Mouse (Mus musculus) heart, embryonic 14.5 days (tissue): ENCODE measurements around the gene Tmem52b. TPM values are rescaled to one million over a fixed set of nuclear protein-coding genes. Genes with fewer than 3 reads are reported as not detected.

Source experiments
- ATAC-seq: fragments of 200-750 bp; cut with Nextera tagmentation; 2 replicates; pipeline ENCODE4 v1.8.0; 2017; ENCODE audit warnings: low read depth, moderate TSS enrichment; ENCODE audit not compliant: insufficient number of reproducible peaks, insufficient read depth, low FRiP score
- H3K27ac ChIP-seq, 2 experiments: fragments of 200-500 bp in 1 of 2; fragments of 300-500 bp in 1 of 2; sonication (generic) in 1 of 2; replicated peaks in 1 of 2; 2 replicates each; pipeline ENCODE4 v1.5.1; 2012 to 2014; ENCODE audit warnings: low read depth in 2 of 2, low read length in 2 of 2, control low read depth in 1 of 2, mild to moderate bottlenecking in 1 of 2, mixed read lengths in 1 of 2; ENCODE audit not compliant: control insufficient read depth in 1 of 2, insufficient read depth in 1 of 2
- H3K27me3 ChIP-seq: fragments of 300-500 bp; sonication (generic); 2 replicates; pipeline ENCODE4 v1.6.1; 2014; ENCODE audit warnings: mild to moderate bottlenecking, low read length, control low read depth; ENCODE audit not compliant: control insufficient read depth, insufficient read depth
- H3K36me3 ChIP-seq: fragments of 300-500 bp; sonication (generic); 2 replicates; pipeline ENCODE4 v1.6.1; 2014; ENCODE audit warnings: mild to moderate bottlenecking, control low read depth, low read length, mixed read lengths; ENCODE audit not compliant: control insufficient read depth, insufficient read depth
- H3K4me1 ChIP-seq, 2 experiments: fragments of 200-500 bp in 1 of 2; fragments of 300-500 bp in 1 of 2; sonication (generic) in 1 of 2; 2 replicates each; pipeline ENCODE4 v1.6.1; 2012 to 2014; ENCODE audit warnings: low read length in 2 of 2, control low read depth in 1 of 2, mixed read lengths in 1 of 2; ENCODE audit not compliant: control insufficient read depth in 2 of 2, insufficient read depth in 2 of 2
- H3K4me2 ChIP-seq: fragments of 300-500 bp; sonication (generic); 2 replicates; pipeline ENCODE4 v1.6.1; 2014; ENCODE audit warnings: mild to moderate bottlenecking, low read length
- H3K4me3 ChIP-seq, 2 experiments: fragments of 200-500 bp in 1 of 2; fragments of 300-500 bp in 1 of 2; sonication (generic) in 1 of 2; 2 replicates each; pipeline ENCODE4 v1.5.1; 2012 to 2014; ENCODE audit warnings: low read length in 2 of 2, mild to moderate bottlenecking in 2 of 2, control low read depth in 1 of 2, low read depth in 1 of 2, moderate library complexity in 1 of 2; ENCODE audit not compliant: control insufficient read depth in 1 of 2, insufficient read depth in 1 of 2
- H3K9ac ChIP-seq: fragments of 300-500 bp; sonication (generic); 2 replicates; pipeline ENCODE4 v1.6.1; 2014; ENCODE audit warnings: mild to moderate bottlenecking, low read length
- H3K9me3 ChIP-seq: fragments of 300-500 bp; sonication (generic); 2 replicates; pipeline ENCODE4 v1.6.1; 2016; ENCODE audit warnings: low read length, control low read depth; ENCODE audit not compliant: control insufficient read depth
- WGBS: fragments of 180-500 bp; shearing (Covaris S2); extraction: QIAGEN DNeasy Blood & Tissue Kit; methylation state at CpG from one replicate; pipeline ENCODE4 v1.1.7; 2014; 5-methylcytosine and 5-hydroxymethylcytosine counted together
- polyA plus RNA-seq: library from polyadenylated mRNA; unstranded; fragments of >200 nt; fragmentation: Nextera tagmentation; extraction: Ambion mirVana; gene quantifications from 2 replicates; pipeline ENCODE4 v1.2.1, GENCODE M21; 2014

Tmem52b gene
- polyA plus RNA-seq, 1 experiment from 2014 or later = not detected

DNA sequence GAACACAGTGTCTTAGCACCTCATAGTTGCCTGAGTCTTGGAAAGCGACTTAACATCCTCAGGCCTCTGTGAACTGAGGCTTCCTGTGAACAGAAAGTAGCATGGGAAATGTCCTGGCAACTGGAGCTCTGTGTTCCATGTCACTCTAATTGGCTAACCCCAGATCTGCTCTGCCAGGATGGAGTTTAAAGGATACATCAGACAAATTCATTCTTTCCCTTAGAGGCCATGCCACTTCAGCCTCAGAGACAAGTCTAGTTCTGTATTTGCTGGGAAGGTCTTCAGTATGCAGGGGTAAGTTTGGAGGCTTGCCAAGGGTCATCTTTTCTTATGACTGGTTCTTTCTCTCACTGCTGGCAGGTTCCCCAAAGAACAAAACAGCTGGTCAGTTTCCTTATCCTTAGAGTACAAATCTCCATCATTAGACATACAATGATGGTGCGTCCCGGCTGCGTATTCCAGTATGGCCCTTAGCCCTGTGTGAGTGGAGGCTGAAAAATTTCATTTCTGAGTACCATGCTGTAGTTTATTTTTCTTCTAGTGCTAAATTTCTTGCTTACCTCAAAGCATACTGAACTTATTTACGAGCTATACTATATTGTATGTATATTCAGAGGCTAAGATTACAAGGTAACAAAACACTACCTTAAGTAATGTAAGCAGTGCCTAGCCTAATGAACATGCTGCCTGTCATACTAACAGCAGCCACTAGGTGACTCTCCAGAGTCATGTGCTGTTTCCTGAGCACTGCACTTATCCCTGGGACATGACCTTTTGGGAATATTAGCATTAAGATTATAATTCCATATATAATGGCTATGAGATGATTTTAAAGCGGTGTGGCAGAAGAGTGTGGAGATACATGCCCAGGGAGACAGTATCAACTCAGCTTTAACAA is 31.6 kb downstream of the Tmem52b start:
- no peaks in the 10 kb centered on the region for H3K27me3 ChIP-seq
- peaks cover 32% of the 10 kb centered on the region for H3K36me3 ChIP-seq
- H3K9ac ChIP-seq = no peak overlapping the region
- ATAC-seq = no peak
- no peaks in the 10 kb centered on the region for H3K9me3 ChIP-seq
- no peak overlapping the region for H3K4me2 ChIP-seq
- 61% methylated on average over 6 of the region's 6 CpGs for whole genome bisulfite sequencing
- H3K27ac ChIP-seq = no peak overlapping the region
- H3K4me3 ChIP-seq = no peak overlapping the region
- H3K4me1 ChIP-seq = no peaks in the 10 kb centered on the region

GRCm38 (mm10) chr6:129547277-129547676 is 34.9 kb downstream of the Tmem52b start:
- H3K9ac ChIP-seq = no peak overlapping the region
- H3K36me3 ChIP-seq = no peaks in the 10 kb centered on the region; the same call in 1 of the 2 replicates
- H3K27me3 ChIP-seq = no peaks in the 10 kb centered on the region
- no peaks in the 10 kb centered on the region for H3K9me3 ChIP-seq
- no peak overlapping the region for H3K4me3 ChIP-seq
- H3K4me2 ChIP-seq = no peak overlapping the region
- H3K4me1 ChIP-seq = no peaks in the 10 kb centered on the region
- H3K27ac ChIP-seq = no peak overlapping the region
- no peak for ATAC-seq
- WGBS = 80% methylated on average over 2 of the region's 2 CpGs

GRCm38 (mm10) chr6:129548009-129548408 is 35.7 kb downstream of the Tmem52b start:
- no peak overlapping the region for H3K4me2 ChIP-seq
- no peaks in the 10 kb centered on the region for H3K4me1 ChIP-seq
- no peaks in the 10 kb centered on the region for H3K9me3 ChIP-seq
- WGBS = 71% methylated on average over 3 of the region's 3 CpGs
- H3K27me3 ChIP-seq = no peaks in the 10 kb centered on the region
- no peak overlapping the region for H3K4me3 ChIP-seq
- no peak for ATAC-seq
- H3K36me3 ChIP-seq = no peaks in the 10 kb centered on the region
- no peak overlapping the region for H3K9ac ChIP-seq
- H3K27ac ChIP-seq = no peak overlapping the region

- Histone ChIP-seq H3K36me3 (no peaks in the 10 kb centered on the region), H3K4me2 (no peak overlapping the region), H3K9ac (no peak overlapping the region), H3K27me3 (no peaks in the 10 kb centered on the region), H3K4me3 (no peak overlapping the region), H3K27ac (no peak overlapping the region), H3K9me3 (no peaks in the 10 kb centered on the region), H3K4me1 (peaks cover 4 to 7% of the 10 kb centered on the region in 2 experiments; a peak in 2 of 4 replicates)
- ATAC-seq = no peak; the same call in 1 of the 2 replicates
Measured at GRCm38 (mm10) chr6:129557298-129558023, 45.1 kb downstream of the Tmem52b start.

DNA sequence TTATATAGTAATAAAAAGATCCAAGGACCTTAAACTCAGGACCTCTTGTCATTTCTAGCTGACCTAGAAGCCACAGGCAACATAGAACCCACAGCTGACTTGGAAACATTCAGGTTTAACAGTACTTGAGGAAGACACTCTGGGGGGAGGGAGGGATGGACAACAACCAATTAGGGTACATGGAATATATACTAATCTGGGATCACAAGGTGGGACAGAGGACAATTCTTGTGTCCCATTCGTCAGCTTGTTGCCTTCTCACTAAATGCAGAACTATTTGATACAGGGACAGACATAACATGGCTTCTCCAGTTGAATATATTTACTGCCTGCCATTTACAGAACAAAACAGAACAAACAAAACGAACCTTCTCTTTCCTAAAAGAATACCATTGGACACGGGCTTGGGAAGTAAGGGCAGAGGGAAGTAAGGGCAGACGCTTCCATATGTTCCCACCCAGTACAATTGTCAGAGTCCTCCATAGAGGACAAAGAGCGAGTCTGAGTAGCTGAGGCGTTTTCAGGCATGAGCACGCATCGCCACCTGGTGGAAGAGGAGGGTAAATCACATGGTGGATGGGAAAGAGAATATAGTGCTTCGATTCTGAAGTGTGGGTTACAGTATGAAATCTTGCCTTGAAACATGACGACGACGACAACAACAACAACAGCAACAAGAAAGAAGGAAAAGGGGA is 46.7 kb downstream of the Tmem52b start:
- Histone ChIP-seq H3K9me3 (no peaks in the 10 kb centered on the region), H3K4me2 (no peak overlapping the region), H3K27me3 (no peaks in the 10 kb centered on the region), H3K4me3 (no peak overlapping the region), H3K9ac (no peak overlapping the region), H3K4me1 (peaks cover 4 to 7% of the 10 kb centered on the region in 2 experiments; a peak in 2 of 4 replicates), H3K27ac (no peak overlapping the region), H3K36me3 (no peaks in the 10 kb centered on the region)
- WGBS = 19% methylated on average over 12 of the region's 12 CpGs
- no peak for ATAC-seq

DNA sequence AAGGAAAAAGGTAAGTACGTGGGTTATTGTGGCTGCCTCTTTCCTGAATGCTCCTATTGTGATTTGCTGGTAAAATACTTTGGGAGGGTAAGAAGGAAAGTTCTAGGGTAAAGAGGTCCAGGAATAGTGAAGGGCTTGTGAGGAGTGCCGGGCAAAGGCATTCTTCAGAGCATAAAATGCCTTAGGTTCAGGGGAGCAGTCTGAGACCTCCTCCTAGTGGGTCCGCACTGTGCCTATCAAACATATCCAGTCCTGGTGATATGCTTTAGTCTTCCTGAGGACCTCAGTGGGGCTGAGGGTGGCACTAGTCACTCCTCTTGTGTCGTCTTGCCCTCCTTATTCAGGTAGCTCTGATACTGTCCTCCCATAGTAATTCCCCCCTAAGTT is 47.3 kb downstream of the Tmem52b start:
- Histone ChIP-seq H3K9ac (no peak overlapping the region), H3K36me3 (no peaks in the 10 kb centered on the region), H3K27ac (no peak overlapping the region), H3K9me3 (no peaks in the 10 kb centered on the region), H3K27me3 (no peaks in the 10 kb centered on the region), H3K4me3 (no peak overlapping the region), H3K4me2 (no peak overlapping the region), H3K4me1 (peaks cover 4 to 7% of the 10 kb centered on the region in 2 experiments; a peak in 2 of 4 replicates)
- ATAC-seq = no peak
- WGBS = 41% methylated on average over 4 of the region's 4 CpGs

DNA sequence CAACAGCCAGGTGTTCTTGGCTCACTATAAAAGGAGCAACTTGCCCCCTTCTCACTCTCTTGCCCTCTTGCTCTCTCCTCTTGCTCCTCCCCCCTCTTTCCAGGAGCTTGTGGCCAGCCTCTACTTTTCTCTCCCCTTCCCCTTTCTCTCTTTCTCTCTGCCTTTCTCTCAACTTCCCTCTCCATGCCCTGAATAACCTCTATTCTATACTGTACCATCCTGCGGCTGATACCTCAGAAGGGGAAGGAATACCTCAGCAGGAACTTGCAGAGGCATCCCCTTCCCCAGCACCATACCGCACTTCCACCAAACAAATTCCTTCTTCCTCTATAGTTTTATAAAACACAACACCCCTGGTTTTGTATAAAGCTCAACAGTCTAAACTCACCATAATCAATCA is 52.9 kb downstream of the Tmem52b start:
- 76% methylated on average over 2 of the region's 2 CpGs for WGBS
- no peak overlapping the region for H3K27ac ChIP-seq
- no peaks in the 10 kb centered on the region for H3K27me3 ChIP-seq
- no peaks in the 10 kb centered on the region for H3K4me1 ChIP-seq
- no peak overlapping the region for H3K4me3 ChIP-seq
- no peak overlapping the region for H3K9ac ChIP-seq
- H3K4me2 ChIP-seq = no peak overlapping the region
- H3K9me3 ChIP-seq = no peaks in the 10 kb centered on the region
- H3K36me3 ChIP-seq = no peaks in the 10 kb centered on the region
- no peak for ATAC-seq
